ENCODE assay signal across 12 mouse cellular contexts in the genomic region with DNA sequence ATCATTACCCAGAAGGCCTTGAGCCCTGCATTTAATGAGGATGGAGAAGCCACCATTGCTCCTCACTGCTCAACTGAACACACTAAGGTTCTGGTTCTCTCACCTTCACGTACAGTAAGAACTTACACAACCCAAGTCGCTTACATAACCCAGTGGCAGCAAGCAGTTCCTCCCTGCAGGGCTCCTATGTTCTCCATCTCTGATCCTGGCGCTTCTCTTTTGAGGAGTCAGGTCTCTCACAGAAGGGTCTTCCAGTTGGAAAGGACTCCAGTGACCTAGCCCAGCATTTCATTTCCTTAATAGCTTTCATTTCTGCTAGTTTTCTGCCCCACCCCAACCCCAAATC. TPM values are rescaled to one million over a fixed set of nuclear protein-coding genes. Genes with fewer than 3 reads are reported as not detected.
A peak's percentile ranks its signal among the peaks of the same experiment; 100 is the strongest.
DNase-seq lines count a peak whose midpoint lies in the region; ATAC-seq and TF ChIP-seq lines count a peak whose summit lies in the region.
"Had no signal": no experiment of that assay in that cellular context is flagged by ENCODE, and none has a peak within 500 bp of the region (broad histone marks: within the 10 kb centered on the region; RNA-seq: fewer than 3 reads in every experiment).

No protein-coding gene starts in this region.

- peak overlapping the region; percentile 44 for H3K4me3 ChIP-seq in erythroblast, embryonic 14.5 days (replicated peaks)
- H3K4me3 ChIP-seq in limb, embryonic 12.5 days (replicated peaks), result no peak overlapping the region
- no peak overlapping the region for H3K4me3 ChIP-seq in limb, embryonic 10.5 days
- H3K4me3 ChIP-seq in liver, postnatal 0 days (ENCODE audit: low read depth, low read length), result no peak overlapping the region
- H3K4me3 ChIP-seq: midbrain, embryonic 13.5 days; stomach, embryonic 15.5 days had no signal

- no peaks in the 10 kb centered on the region for H3K27me3 ChIP-seq in erythroblast, embryonic 14.5 days (ENCODE audit: control insufficient read depth)
- no peaks in the 10 kb centered on the region for H3K27me3 ChIP-seq in limb, embryonic 12.5 days
- no peaks in the 10 kb centered on the region for H3K27me3 ChIP-seq in limb, embryonic 10.5 days (ENCODE audit: low read depth, poor library complexity, severe bottlenecking)
- no peaks in the 10 kb centered on the region for H3K27me3 ChIP-seq in liver, postnatal 0 days (ENCODE audit: insufficient read depth, low read length)
- H3K27me3 ChIP-seq: midbrain, embryonic 13.5 days; stomach, embryonic 15.5 days had no signal

- DNase-seq in limb, embryonic 10.5 days (ENCODE audit: low spot score), result no peak
- DNase-seq in liver, postnatal 0 days, result no peak
- no peak for DNase-seq in right cerebral cortex, postnatal 25 days
- DNase-seq in spleen, postnatal 36 days (ENCODE audit: low spot score in 2 of 2), result no peak
- DNase-seq: adrenal gland, postnatal 10 days had no signal

- peak overlapping the region; percentile 35; the same call in 1 of the 2 replicates for H3K27ac ChIP-seq in limb, embryonic 12.5 days
- no peak overlapping the region for H3K27ac ChIP-seq in limb, embryonic 10.5 days
- peak overlapping the region; percentile 30 for H3K27ac ChIP-seq in liver, postnatal 0 days (ENCODE audit: low read depth)
- H3K27ac ChIP-seq: hindbrain, embryonic 14.5 days; midbrain, embryonic 13.5 days; stomach, embryonic 15.5 days had no signal

- H3K4me1 ChIP-seq in erythroblast, embryonic 14.5 days (ENCODE audit: control insufficient read depth), result peaks cover 99% of the 10 kb centered on the region
- H3K4me1 ChIP-seq in limb, embryonic 12.5 days (replicated peaks), result peaks cover 57% of the 10 kb centered on the region
- peaks cover 54% of the 10 kb centered on the region for H3K4me1 ChIP-seq in limb, embryonic 10.5 days
- H3K4me1 ChIP-seq in liver, postnatal 0 days (ENCODE audit: insufficient read depth), result peaks cover 73% of the 10 kb centered on the region

- no peak overlapping the region for H3K4me2 ChIP-seq in limb, embryonic 12.5 days
- H3K4me2 ChIP-seq in liver, postnatal 0 days (ENCODE audit: low read depth, low read length), result peak overlapping the region; percentile 38; the same call in 1 of the 2 replicates
- H3K4me2 ChIP-seq: hindbrain, embryonic 14.5 days; midbrain, embryonic 13.5 days; stomach, embryonic 15.5 days had no signal

- no peak for TF ChIP-seq CTCF in liver, postnatal 0 days (IDR thresholded peaks at IDR 0.05; ENCODE audit: low read depth)

- peaks cover 100% of the 10 kb centered on the region for H3K36me3 ChIP-seq in erythroblast, embryonic 14.5 days (ENCODE audit: control insufficient read depth)
- no peaks in the 10 kb centered on the region for H3K36me3 ChIP-seq in limb, embryonic 12.5 days
- H3K36me3 ChIP-seq in limb, embryonic 10.5 days, result no peaks in the 10 kb centered on the region
- H3K36me3 ChIP-seq in liver, postnatal 0 days (replicated peaks; ENCODE audit: insufficient read depth, low read length), result peaks cover 4% of the 10 kb centered on the region
- H3K36me3 ChIP-seq: midbrain, embryonic 13.5 days; stomach, embryonic 15.5 days had no signal

- H3K9ac ChIP-seq in limb, embryonic 12.5 days (replicated peaks), result no peak overlapping the region
- H3K9ac ChIP-seq in liver, postnatal 0 days (replicated peaks), result no peak overlapping the region; the same call in 1 of the 2 replicates
- H3K9ac ChIP-seq: hindbrain, embryonic 14.5 days; midbrain, embryonic 13.5 days; stomach, embryonic 15.5 days had no signal

- TF ChIP-seq EP300 in liver, postnatal 0 days (IDR thresholded peaks at IDR 0.05; ENCODE audit: low read depth), result no peak; the same call in 1 of the 2 replicates

- ATAC-seq in erythroblast, adult 5-6 weeks (replicated peaks; ENCODE audit: low FRiP score, poor library complexity, severe bottlenecking), result no peak
- no peak for ATAC-seq in limb, embryonic 12.5 days (ENCODE audit: insufficient number of reproducible peaks, insufficient read depth, low FRiP score, low TSS enrichment, low read depth)
- peak; percentile 73 for ATAC-seq in granulocyte monocyte progenitor cell, adult 5-6 weeks (replicated peaks; ENCODE audit: poor library complexity, severe bottlenecking)
- no peak for ATAC-seq in liver, postnatal 0 days
- ATAC-seq: midbrain, embryonic 13.5 days had no signal

- H3K9me3 ChIP-seq in erythroblast, embryonic 14.5 days (ENCODE audit: control insufficient read depth, low read length), result no peaks in the 10 kb centered on the region
- no peaks in the 10 kb centered on the region for H3K9me3 ChIP-seq in limb, embryonic 12.5 days
- H3K9me3 ChIP-seq in limb, embryonic 10.5 days (replicated peaks), result no peaks in the 10 kb centered on the region
- no peaks in the 10 kb centered on the region for H3K9me3 ChIP-seq in liver, postnatal 0 days (ENCODE audit: low read length)
- H3K9me3 ChIP-seq: midbrain, embryonic 13.5 days; stomach, embryonic 15.5 days had no signal

- 81% methylated on average over 3 of the region's 3 CpGs for WGBS in limb, embryonic 12.5 days
- 92% methylated on average over 3 of the region's 3 CpGs for WGBS in limb, embryonic 10.5 days
- WGBS in liver, postnatal 0 days (ENCODE audit: insufficient replicate concordance), result 71% methylated on average over 3 of the region's 3 CpGs

RNA-seq across cellular contexts. Expression of a gene that starts 31.3 kb away (rescaled TPM):
- 14.6 and 19.0 TPM in 2 replicates for polyA plus RNA-seq in erythroblast, embryonic 14.5 days (2012)
- total RNA-seq in erythroblast, adult 5-6 weeks (2015; ENCODE audit: low replicate concordance), result 160 and 187 TPM in 2 replicates
- 378 and 459 TPM in 2 replicates for total RNA-seq in erythroblast, adult 5-6 weeks (2017; ENCODE audit: low replicate concordance)
- 6.3 and 6.4 TPM in 2 replicates for polyA plus RNA-seq in limb, embryonic 12.5 days (2016; fragmentation: Nextera tagmentation; extraction: Ambion mirVana)
- polyA plus RNA-seq in limb, embryonic 10.5 days (2016; fragmentation: Nextera tagmentation; extraction: Ambion mirVana), result 2.3 and 3.8 TPM in 2 replicates
- 15.7 and 20.5 TPM in 2 replicates for total RNA-seq in granulocyte monocyte progenitor cell, adult 5-6 weeks (2014; fragmentation: Nextera tagmentation)
- 23.3 and 25.3 TPM in 2 replicates for total RNA-seq in granulocyte monocyte progenitor cell, adult 5-6 weeks (2017)
- polyA plus RNA-seq in liver, postnatal 0 days (2015; fragmentation: Nextera tagmentation; extraction: Ambion mirVana), result 8.4 and 9.4 TPM in 2 replicates
